Mouse (Mus musculus) liver, postnatal 0 days (tissue): ENCODE data around the gene Gucy2d.

ENCODE experiments used
- CTCF ChIP-seq: sonication (generic); IDR thresholded peaks from 2 replicates; pipeline ENCODE4 v1.5.1; 2016; ENCODE audit warnings: antibody characterized with exemption, low read depth
- EP300 ChIP-seq: IDR thresholded peaks from 2 replicates; pipeline ENCODE4 v1.6.1; 2016; ENCODE audit warnings: antibody characterized with exemption, low read depth, mild to moderate bottlenecking

GRCm38 (mm10) chr7:98501078-98501477, 60.9 kb downstream of the Gucy2d start:
- TF ChIP-seq CTCF (no peak), EP300 (no peak)
